Mouse (Mus musculus): ENCODE results near the gene Uba2. TPM values are rescaled to one million over a fixed set of nuclear protein-coding genes. Genes with fewer than 3 reads are reported as not detected.

Gene Uba2
- polyA plus RNA-seq, 1 experiment from 2014 or later = 256 TPM

Other genes with a start within 250 kb of the Uba2 start
- not detected in 2 replicates for gene Scgb2b26, start 224.6 kb downstream of the Uba2 start, polyA plus RNA-seq (2014; fragmentation: Nextera tagmentation; extraction: Ambion mirVana)
- gene Scgb2b27, start 155.7 kb downstream of the Uba2 start, polyA plus RNA-seq (2014; fragmentation: Nextera tagmentation; extraction: Ambion mirVana) = not detected in 2 replicates
- not detected in 2 replicates for gene Scgb1b27, start 148.1 kb downstream of the Uba2 start, polyA plus RNA-seq (2014; fragmentation: Nextera tagmentation; extraction: Ambion mirVana)
- gene Scgb1b30, start 74.2 kb downstream of the Uba2 start, polyA plus RNA-seq (2014; fragmentation: Nextera tagmentation; extraction: Ambion mirVana) = not detected in 2 replicates
- 4.0 TPM in 2 replicates for gene Wtip, start 36.3 kb downstream of the Uba2 start, polyA plus RNA-seq (2014; fragmentation: Nextera tagmentation; extraction: Ambion mirVana)
- gene Pdcd2l, start 27.1 kb upstream of the Uba2 start, polyA plus RNA-seq (2014; fragmentation: Nextera tagmentation; extraction: Ambion mirVana) = 63.8 and 79.6 TPM in 2 replicates
- gene Gpi1, start 60.7 kb upstream of the Uba2 start, polyA plus RNA-seq (2014; fragmentation: Nextera tagmentation; extraction: Ambion mirVana) = 267 and 282 TPM in 2 replicates
- gene Gm6096, start 81.4 kb upstream of the Uba2 start, polyA plus RNA-seq (2014; fragmentation: Nextera tagmentation; extraction: Ambion mirVana) = 1.1 TPM in 1 of 2 replicates, not detected in the other
- 28.5 and 40.3 TPM in 2 replicates for gene 4931406P16Rik, start 144.0 kb upstream of the Uba2 start, polyA plus RNA-seq (2014; fragmentation: Nextera tagmentation; extraction: Ambion mirVana)
- gene Lsm14a, start 223.7 kb upstream of the Uba2 start, polyA plus RNA-seq (2014; fragmentation: Nextera tagmentation; extraction: Ambion mirVana) = 67.8 and 68.1 TPM in 2 replicates

All from hindbrain, embryonic 11.5 days (tissue).